Mouse (Mus musculus): ENCODE results near the gene Mapkbp1. TPM values are rescaled to one million over a fixed set of nuclear protein-coding genes. Genes with fewer than 3 reads are reported as not detected.

Gene Mapkbp1
- polyA plus RNA-seq, 1 experiment from 2014 or later = 3.6 TPM

GRCm38 (mm10) chr2:120012924-120013323 is 40.4 kb downstream of the Mapkbp1 start:
- peaks cover 31% of the 10 kb centered on the region for H3K36me3 ChIP-seq (ENCODE audit: control insufficient read depth, insufficient read depth, low read length)
- no peak overlapping the region for H3K4me2 ChIP-seq (ENCODE audit: low read length)
- DNase-seq (ENCODE audit: low spot score) (no peak), ATAC-seq (replicated peaks; ENCODE audit: low FRiP score, low TSS enrichment, low read depth) (no peak)
- H3K4me1 ChIP-seq (replicated peaks; ENCODE audit: control insufficient read depth, insufficient read depth, low read length) = no peaks in the 10 kb centered on the region
- H3K27ac ChIP-seq (ENCODE audit: low read depth) = no peak overlapping the region
- no peaks in the 10 kb centered on the region for H3K9me3 ChIP-seq (ENCODE audit: control insufficient read depth, low read length)
- no peak overlapping the region for H3K9ac ChIP-seq (ENCODE audit: low read length)
- H3K27me3 ChIP-seq (replicated peaks; ENCODE audit: control insufficient read depth, insufficient read depth, low read length) = no peaks in the 10 kb centered on the region
- no peak overlapping the region for H3K4me3 ChIP-seq (ENCODE audit: low read depth, low read length)
- 84% methylated on average over 13 of the region's 13 CpGs for WGBS

GRCm38 (mm10) chr2:120013831-120014486 is 41.5 kb downstream of the Mapkbp1 start:
- H3K9me3 ChIP-seq (ENCODE audit: control insufficient read depth, low read length) = no peaks in the 10 kb centered on the region
- no peak overlapping the region for H3K9ac ChIP-seq (ENCODE audit: low read length)
- no peaks in the 10 kb centered on the region for H3K4me1 ChIP-seq (replicated peaks; ENCODE audit: control insufficient read depth, insufficient read depth, low read length)
- H3K4me2 ChIP-seq (ENCODE audit: low read length) = no peak overlapping the region
- no peaks in the 10 kb centered on the region for H3K27me3 ChIP-seq (replicated peaks; ENCODE audit: control insufficient read depth, insufficient read depth, low read length)
- 96% methylated on average over 2 of the region's 2 CpGs for WGBS
- peaks cover 42% of the 10 kb centered on the region for H3K36me3 ChIP-seq (ENCODE audit: control insufficient read depth, insufficient read depth, low read length)
- DNase-seq (ENCODE audit: low spot score) (no peak), ATAC-seq (replicated peaks; ENCODE audit: low FRiP score, low TSS enrichment, low read depth) (no peak)
- no peak overlapping the region for H3K27ac ChIP-seq (ENCODE audit: low read depth)
- no peak overlapping the region for H3K4me3 ChIP-seq (ENCODE audit: low read depth, low read length)

GRCm38 (mm10) chr2:120015882-120016281 is 43.4 kb downstream of the Mapkbp1 start:
- ATAC-seq (replicated peaks; ENCODE audit: low FRiP score, low TSS enrichment, low read depth) = no peak
- no peak overlapping the region for H3K4me3 ChIP-seq (ENCODE audit: low read depth, low read length)
- H3K4me2 ChIP-seq (ENCODE audit: low read length) = no peak overlapping the region
- WGBS = 89% methylated on average over 4 of the region's 4 CpGs
- no peak overlapping the region for H3K9ac ChIP-seq (ENCODE audit: low read length)
- DNase-seq (ENCODE audit: low spot score) = no peak
- no peaks in the 10 kb centered on the region for H3K27me3 ChIP-seq (replicated peaks; ENCODE audit: control insufficient read depth, insufficient read depth, low read length)
- H3K36me3 ChIP-seq (ENCODE audit: control insufficient read depth, insufficient read depth, low read length) = peaks cover 61% of the 10 kb centered on the region
- no peaks in the 10 kb centered on the region for H3K4me1 ChIP-seq (replicated peaks; ENCODE audit: control insufficient read depth, insufficient read depth, low read length)
- no peak overlapping the region for H3K27ac ChIP-seq (ENCODE audit: low read depth)
- H3K9me3 ChIP-seq (ENCODE audit: control insufficient read depth, low read length) = no peaks in the 10 kb centered on the region

- no peak for DNase-seq (ENCODE audit: low spot score)
- peaks cover 76% of the 10 kb centered on the region for H3K36me3 ChIP-seq (ENCODE audit: control insufficient read depth, insufficient read depth, low read length)
- H3K27ac ChIP-seq (ENCODE audit: low read depth) = no peak overlapping the region
- WGBS = 88% methylated on average over 12 of the region's 12 CpGs
- no peak overlapping the region for H3K4me3 ChIP-seq (ENCODE audit: low read depth, low read length)
- H3K4me1 ChIP-seq (replicated peaks; ENCODE audit: control insufficient read depth, insufficient read depth, low read length) = no peaks in the 10 kb centered on the region
- ATAC-seq (replicated peaks; ENCODE audit: low FRiP score, low TSS enrichment, low read depth) = no peak
- no peaks in the 10 kb centered on the region for H3K27me3 ChIP-seq (replicated peaks; ENCODE audit: control insufficient read depth, insufficient read depth, low read length)
- H3K9me3 ChIP-seq (ENCODE audit: control insufficient read depth, low read length) = no peaks in the 10 kb centered on the region
- H3K9ac ChIP-seq (ENCODE audit: low read length) = no peak overlapping the region
- H3K4me2 ChIP-seq (ENCODE audit: low read length) = no peak overlapping the region
These were observed 45.1 kb downstream of the Mapkbp1 start for GRCm38 (mm10) chr2:120017599-120017998.

GRCm38 (mm10) chr2:120024337-120024736 is 51.8 kb downstream of the Mapkbp1 start:
- no peak for DNase-seq (ENCODE audit: low spot score)
- ATAC-seq (replicated peaks; ENCODE audit: low FRiP score, low TSS enrichment, low read depth) = no peak
- H3K27me3 ChIP-seq (replicated peaks; ENCODE audit: control insufficient read depth, insufficient read depth, low read length) = no peaks in the 10 kb centered on the region
- peaks cover 12% of the 10 kb centered on the region for H3K4me1 ChIP-seq (replicated peaks; ENCODE audit: control insufficient read depth, insufficient read depth, low read length)
- H3K9me3 ChIP-seq (ENCODE audit: control insufficient read depth, low read length) = no peaks in the 10 kb centered on the region
- WGBS = 88% methylated on average over 5 of the region's 5 CpGs
- H3K36me3 ChIP-seq (ENCODE audit: control insufficient read depth, insufficient read depth, low read length) = peaks cover 58% of the 10 kb centered on the region
- H3K9ac ChIP-seq (ENCODE audit: low read length) = no peak overlapping the region
- no peak overlapping the region for H3K27ac ChIP-seq (ENCODE audit: low read depth)
- H3K4me2 ChIP-seq (ENCODE audit: low read length) = no peak overlapping the region
- no peak overlapping the region for H3K4me3 ChIP-seq (ENCODE audit: low read depth, low read length)

- peaks cover 46% of the 10 kb centered on the region for H3K36me3 ChIP-seq (ENCODE audit: control insufficient read depth, insufficient read depth, low read length)
- WGBS = 5% methylated on average over 50 of the region's 50 CpGs
These were observed 54.8 kb downstream of the Mapkbp1 start, which contains the start of the genes Jmjd7 and Gm28042 for GRCm38 (mm10) chr2:120026984-120027949. Gene Jmjd7, plus strand, starts transcription at chr2:120027483. Gene Gm28042, plus strand, starts transcription at chr2:120027493.

GRCm38 (mm10) chr2:120027950-120028331 is 55.4 kb downstream of the Mapkbp1 start:
- Histone ChIP-seq H3K4me2 (ENCODE audit: low read length) (peak overlapping the region; percentile 73), H3K9me3 (ENCODE audit: control insufficient read depth, low read length) (no peaks in the 10 kb centered on the region), H3K4me3 (ENCODE audit: low read depth, low read length) (peak overlapping the region; percentile 87), H3K9ac (ENCODE audit: low read length) (peak overlapping the region; percentile 84), H3K4me1 (replicated peaks; ENCODE audit: control insufficient read depth, insufficient read depth, low read length) (peaks cover 12% of the 10 kb centered on the region), H3K27me3 (replicated peaks; ENCODE audit: control insufficient read depth, insufficient read depth, low read length) (no peaks in the 10 kb centered on the region), H3K36me3 (ENCODE audit: control insufficient read depth, insufficient read depth, low read length) (peaks cover 42% of the 10 kb centered on the region), H3K27ac (ENCODE audit: low read depth) (peak overlapping the region; percentile 83)
- WGBS = 42% methylated on average over 3 of the region's 3 CpGs
- DNase-seq (ENCODE audit: low spot score) = peak; percentile 55
- peak; percentile 13; the same call in 1 of the 2 replicates for ATAC-seq (replicated peaks; ENCODE audit: low FRiP score, low TSS enrichment, low read depth)

More at GRCm38 (mm10) chr2:120026984-120027949, 54.8 kb downstream of the Mapkbp1 start, which contains the start of the genes Jmjd7 and Gm28042:
- ATAC-seq (replicated peaks; ENCODE audit: low FRiP score, low TSS enrichment, low read depth) = peak; percentile 89
- Histone ChIP-seq H3K9ac (ENCODE audit: low read length) (peak within 1 kb of the TSS; percentile 84), H3K27me3 (replicated peaks; ENCODE audit: control insufficient read depth, insufficient read depth, low read length) (no peaks in the 10 kb centered on the region), H3K9me3 (ENCODE audit: control insufficient read depth, low read length) (no peaks in the 10 kb centered on the region), H3K4me3 (ENCODE audit: low read depth, low read length) (peak within 1 kb of the TSS; percentile 87), H3K4me1 (replicated peaks; ENCODE audit: control insufficient read depth, insufficient read depth, low read length) (peaks cover 12% of the 10 kb centered on the region), H3K27ac (ENCODE audit: low read depth) (peak within 1 kb of the TSS; percentile 83), H3K4me2 (ENCODE audit: low read length) (peak within 1 kb of the TSS; percentile 73)
- peak; percentile 96 for DNase-seq (ENCODE audit: low spot score)

GRCm38 (mm10) chr2:120030380-120030779 is 57.9 kb downstream of the Mapkbp1 start:
- ATAC-seq (replicated peaks; ENCODE audit: low FRiP score, low TSS enrichment, low read depth) = no peak
- H3K4me1 ChIP-seq (replicated peaks; ENCODE audit: control insufficient read depth, insufficient read depth, low read length) = peaks cover 12% of the 10 kb centered on the region
- DNase-seq (ENCODE audit: low spot score) = no peak
- H3K27me3 ChIP-seq (replicated peaks; ENCODE audit: control insufficient read depth, insufficient read depth, low read length) = no peaks in the 10 kb centered on the region
- no peak overlapping the region for H3K27ac ChIP-seq (ENCODE audit: low read depth)
- H3K4me2 ChIP-seq (ENCODE audit: low read length) = no peak overlapping the region
- H3K36me3 ChIP-seq (ENCODE audit: control insufficient read depth, insufficient read depth, low read length) = peaks cover 27% of the 10 kb centered on the region
- H3K4me3 ChIP-seq (ENCODE audit: low read depth, low read length) = no peak overlapping the region
- no peak overlapping the region for H3K9ac ChIP-seq (ENCODE audit: low read length)
- no peaks in the 10 kb centered on the region for H3K9me3 ChIP-seq (ENCODE audit: control insufficient read depth, low read length)
- WGBS = 86% methylated on average over 8 of the region's 8 CpGs

All from intestine, embryonic 14.5 days (tissue).